Mouse (Mus musculus): ENCODE results near the gene Lpp. TPM values are rescaled to one million over a fixed set of nuclear protein-coding genes. Genes with fewer than 3 reads are reported as not detected.

The Lpp gene
- total and polyA plus RNA-seq, 3 experiments: 0.64 to 1.2 (median 0.68) TPM

DNA sequence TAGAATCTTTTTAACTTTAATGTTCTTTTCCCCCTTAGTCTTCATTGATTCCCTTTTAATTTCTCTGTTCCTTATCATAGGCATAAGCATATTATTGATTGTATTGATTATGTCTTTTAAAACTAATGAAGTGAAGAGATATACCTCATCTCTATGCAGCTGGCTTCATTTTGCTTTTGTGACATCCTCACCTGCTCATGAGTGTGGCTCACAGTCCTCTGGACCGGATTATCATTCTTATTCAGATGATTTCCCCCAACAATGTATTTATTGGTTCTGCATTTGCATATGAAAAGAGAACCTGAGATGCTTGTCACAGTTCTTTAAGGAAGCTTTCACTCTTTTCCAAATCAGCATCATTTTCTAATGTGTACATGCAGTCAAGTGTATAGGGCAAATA lies 408.5 kb downstream of the Lpp start:
- Histone ChIP-seq H3K9ac (ENCODE audit: insufficient read depth, low read depth) (no peak overlapping the region), H3K4me2 (ENCODE audit: insufficient read depth, low read depth, poor library complexity, severe bottlenecking) (no peak overlapping the region), H3K4me1 (ENCODE audit: control insufficient read depth in 1 of 2, insufficient read depth in 2 of 2) (peaks cover 0 to 19% of the 10 kb centered on the region in 2 experiments; a peak in 2 of 4 replicates), H3K4me3 (replicated peaks in 1 of 3; ENCODE audit: low read depth in 2 of 3, low read length in 2 of 3, poor library complexity in 1 of 3) (no peak overlapping the region), H3K9me3 (replicated peaks; ENCODE audit: low read length) (no peaks in the 10 kb centered on the region), H3K36me3 (replicated peaks in 1 of 2; ENCODE audit: control insufficient read depth in 1 of 2, insufficient read depth in 1 of 2, low read length in 1 of 2) (no peaks in the 10 kb centered on the region), H3K79me2 (replicated peaks; ENCODE audit: control insufficient read depth, extremely low read depth, insufficient read depth, poor library complexity, severe bottlenecking) (no peaks in the 10 kb centered on the region), H3K27ac (ENCODE audit: insufficient read depth, low read depth) (no peak overlapping the region), H3K27me3 (replicated peaks) (no peaks in the 10 kb centered on the region)
- TF ChIP-seq ELF1 (IDR thresholded peaks at IDR 0.05; ENCODE audit: low read depth, low read length): no peak
- dilution Hi-C loops (cut with MboI; ENCODE audit: extremely low pct_ligation_motif_present, extremely low pct_unique_long_range_greater_than_20kb, low sequenced_read_pairs) (no loop called here), in situ Hi-C loops (cut with MboI; ENCODE audit: low pct_ligation_motif_present, low pct_unique_long_range_greater_than_20kb, low sequenced_read_pairs) (no loop called here)
- DNase-seq (ENCODE audit: extremely low read depth): no peak

- H3K4me2 ChIP-seq (ENCODE audit: insufficient read depth, low read depth, poor library complexity, severe bottlenecking): no peak overlapping the region
- no peak overlapping the region for H3K9ac ChIP-seq (ENCODE audit: insufficient read depth, low read depth)
- no peak for DNase-seq (ENCODE audit: extremely low read depth)
- H3K27me3 ChIP-seq (replicated peaks): no peaks in the 10 kb centered on the region
- no peak overlapping the region for H3K27ac ChIP-seq (ENCODE audit: insufficient read depth, low read depth)
- dilution Hi-C loops (cut with MboI; ENCODE audit: extremely low pct_ligation_motif_present, extremely low pct_unique_long_range_greater_than_20kb, low sequenced_read_pairs): no loop called here
- no peaks in the 10 kb centered on the region for H3K79me2 ChIP-seq (replicated peaks; ENCODE audit: control insufficient read depth, extremely low read depth, insufficient read depth, poor library complexity, severe bottlenecking)
- in situ Hi-C loops (cut with MboI; ENCODE audit: low pct_ligation_motif_present, low pct_unique_long_range_greater_than_20kb, low sequenced_read_pairs): no loop called here
- TF ChIP-seq MAX (IDR thresholded peaks at IDR 0.05; ENCODE audit: low read length): no peak
- TF ChIP-seq ZKSCAN1 (IDR thresholded peaks at IDR 0.05; ENCODE audit: borderline replicate concordance, low read depth, low read length): no peak
- peaks cover 0 to 2% of the 10 kb centered on the region in 2 experiments; a peak in 2 of 4 replicates for H3K4me1 ChIP-seq (ENCODE audit: control insufficient read depth in 1 of 2, insufficient read depth in 2 of 2)
- H3K9me3 ChIP-seq (replicated peaks; ENCODE audit: low read length): no peaks in the 10 kb centered on the region
- no peaks in the 10 kb centered on the region for H3K36me3 ChIP-seq (replicated peaks in 1 of 2; ENCODE audit: control insufficient read depth in 1 of 2, insufficient read depth in 1 of 2, low read length in 1 of 2)
- no peak overlapping the region for H3K4me3 ChIP-seq (replicated peaks in 1 of 3; ENCODE audit: low read depth in 2 of 3, low read length in 2 of 3, poor library complexity in 1 of 3)
These were observed 412.8 kb downstream of the Lpp start for GRCm38 (mm10) chr16:24806093-24806492.

DNA sequence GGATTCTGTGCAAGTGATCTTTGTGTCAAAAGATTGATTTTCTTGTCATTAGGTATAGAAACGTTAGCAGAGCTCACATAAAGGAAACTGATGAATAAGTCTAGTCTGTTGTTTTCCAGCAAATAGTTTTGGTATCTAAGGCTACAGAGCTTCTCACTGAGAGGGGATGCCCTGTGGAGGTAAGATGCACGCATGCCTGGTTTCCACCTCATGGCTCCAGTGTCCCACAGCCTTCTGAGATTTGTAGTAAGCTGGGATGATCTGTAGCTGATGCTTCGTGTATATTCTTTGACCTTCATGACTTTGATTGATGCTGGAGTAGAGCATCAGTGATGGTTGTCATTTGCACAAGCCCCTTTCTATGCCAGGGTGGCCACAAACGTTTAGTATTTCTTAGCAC lies 414.3 kb downstream of the Lpp start:
- Histone ChIP-seq H3K27ac (ENCODE audit: insufficient read depth, low read depth) (no peak overlapping the region), H3K4me2 (ENCODE audit: insufficient read depth, low read depth, poor library complexity, severe bottlenecking) (no peak overlapping the region), H3K27me3 (replicated peaks) (no peaks in the 10 kb centered on the region), H3K9me3 (replicated peaks; ENCODE audit: low read length) (no peaks in the 10 kb centered on the region), H3K79me2 (replicated peaks; ENCODE audit: control insufficient read depth, extremely low read depth, insufficient read depth, poor library complexity, severe bottlenecking) (no peaks in the 10 kb centered on the region), H3K4me3 (replicated peaks in 1 of 3; ENCODE audit: low read depth in 2 of 3, low read length in 2 of 3, poor library complexity in 1 of 3) (no peak overlapping the region), H3K9ac (ENCODE audit: insufficient read depth, low read depth) (no peak overlapping the region), H3K36me3 (replicated peaks in 1 of 2; ENCODE audit: control insufficient read depth in 1 of 2, insufficient read depth in 1 of 2, low read length in 1 of 2) (no peaks in the 10 kb centered on the region), H3K4me1 (ENCODE audit: control insufficient read depth in 1 of 2, insufficient read depth in 2 of 2) (no peaks in the 10 kb centered on the region)
- dilution Hi-C loops (cut with MboI; ENCODE audit: extremely low pct_ligation_motif_present, extremely low pct_unique_long_range_greater_than_20kb, low sequenced_read_pairs): no loop called here
- no peak for DNase-seq (ENCODE audit: extremely low read depth)
- in situ Hi-C loops (cut with MboI; ENCODE audit: low pct_ligation_motif_present, low pct_unique_long_range_greater_than_20kb, low sequenced_read_pairs): no loop called here
- TF ChIP-seq IRF4 (IDR thresholded peaks at IDR 0.05; ENCODE audit: low read depth, low read length): no peak
- TF ChIP-seq USF2 (conservative IDR thresholded peaks at IDR 0.05; ENCODE audit: low read depth, low read length): no peak

DNA sequence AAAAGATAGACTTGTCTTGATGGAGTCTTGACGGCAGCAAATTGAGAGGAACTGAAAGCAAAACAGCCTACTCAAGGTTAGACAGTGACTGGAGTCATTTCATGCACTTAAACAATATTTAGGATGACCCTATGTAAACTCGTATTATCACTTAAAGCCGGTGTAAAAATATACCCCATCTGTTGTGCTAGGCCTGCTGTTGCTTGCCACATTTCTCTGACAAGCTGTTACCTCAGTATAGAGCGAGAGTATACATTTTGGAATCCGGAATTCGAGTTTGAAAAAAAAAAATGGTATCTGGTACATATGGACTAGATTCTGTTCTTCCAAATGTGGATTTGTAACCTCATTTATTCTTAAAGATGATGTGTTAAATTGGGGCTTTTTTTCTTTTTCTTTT lies 416.5 kb downstream of the Lpp start:
- no peak overlapping the region; the same call in 1 of the 2 replicates for H3K4me2 ChIP-seq (ENCODE audit: insufficient read depth, low read depth, poor library complexity, severe bottlenecking)
- no peak overlapping the region for H3K9ac ChIP-seq (ENCODE audit: insufficient read depth, low read depth)
- no peaks in the 10 kb centered on the region for H3K27me3 ChIP-seq (replicated peaks)
- peaks cover 0 to under 1% of the 10 kb centered on the region in 2 experiments; a peak in 1 of 4 replicates for H3K4me1 ChIP-seq (ENCODE audit: control insufficient read depth in 1 of 2, insufficient read depth in 2 of 2)
- in situ Hi-C loops (cut with MboI; ENCODE audit: low pct_ligation_motif_present, low pct_unique_long_range_greater_than_20kb, low sequenced_read_pairs): no loop called here
- H3K79me2 ChIP-seq (replicated peaks; ENCODE audit: control insufficient read depth, extremely low read depth, insufficient read depth, poor library complexity, severe bottlenecking): no peaks in the 10 kb centered on the region
- no peak for DNase-seq (ENCODE audit: extremely low read depth)
- H3K36me3 ChIP-seq (replicated peaks in 1 of 2; ENCODE audit: control insufficient read depth in 1 of 2, insufficient read depth in 1 of 2, low read length in 1 of 2): no peaks in the 10 kb centered on the region
- dilution Hi-C loops (cut with MboI; ENCODE audit: extremely low pct_ligation_motif_present, extremely low pct_unique_long_range_greater_than_20kb, low sequenced_read_pairs): no loop called here
- no peaks in the 10 kb centered on the region for H3K9me3 ChIP-seq (replicated peaks; ENCODE audit: low read length)
- H3K27ac ChIP-seq (ENCODE audit: insufficient read depth, low read depth): no peak overlapping the region
- H3K4me3 ChIP-seq (replicated peaks in 1 of 3; ENCODE audit: low read depth in 2 of 3, low read length in 2 of 3, poor library complexity in 1 of 3): no peak overlapping the region
- TF ChIP-seq ZNF384 (IDR thresholded peaks at IDR 0.05; ENCODE audit: low read depth, low read length) (peak; percentile 7; the same call in 1 of the 2 replicates), ZMIZ1 (IDR thresholded peaks at IDR 0.05; ENCODE audit: low read depth, low read length) (no peak)

All from CH12.LX (cell line).